Mouse (Mus musculus) limb, embryonic 13.5 days (tissue): ENCODE measurements around the gene Tubd1. TPM values are rescaled to one million over a fixed set of nuclear protein-coding genes. Genes with fewer than 3 reads are reported as not detected.
A peak's percentile ranks its signal among the peaks of the same experiment; 100 is the strongest.

ENCODE experiments used
- ATAC-seq: fragments of 200-750 bp; cut with Nextera tagmentation; 2 replicates; pipeline ENCODE4 v1.8.0; 2017; ENCODE audit warnings: low read depth, moderate number of reproducible peaks, moderate TSS enrichment; ENCODE audit not compliant: low FRiP score
- H3K27ac ChIP-seq: fragments of 300-500 bp; sonication (generic); 2 replicates; pipeline ENCODE4 v1.5.1; 2015; ENCODE audit warnings: inconsistent platforms, mild to moderate bottlenecking, moderate library complexity
- H3K27me3 ChIP-seq: fragments of 300-500 bp; sonication (generic); 2 replicates; pipeline ENCODE4 v1.6.1; 2015; ENCODE audit warnings: mild to moderate bottlenecking, inconsistent platforms
- H3K36me3 ChIP-seq: fragments of 300-500 bp; sonication (generic); 2 replicates; pipeline ENCODE4 v1.6.1; 2015; ENCODE audit warnings: inconsistent platforms, mild to moderate bottlenecking, moderate library complexity
- H3K4me1 ChIP-seq: fragments of 300-500 bp; sonication (generic); 2 replicates; pipeline ENCODE4 v1.6.1; 2015; ENCODE audit warnings: inconsistent platforms
- H3K4me2 ChIP-seq: fragments of 300-500 bp; sonication (generic); replicated peaks from 2 replicates; pipeline ENCODE4 v1.6.1; 2015; ENCODE audit warnings: inconsistent platforms, mild to moderate bottlenecking, moderate library complexity
- H3K4me3 ChIP-seq: fragments of 300-500 bp; sonication (generic); 2 replicates; pipeline ENCODE4 v1.5.1; 2015; ENCODE audit warnings: moderate library complexity, mild to moderate bottlenecking, inconsistent platforms
- H3K9ac ChIP-seq: fragments of 300-500 bp; sonication (generic); 2 replicates; pipeline ENCODE4 v1.6.1; 2015; ENCODE audit warnings: mild to moderate bottlenecking, inconsistent platforms
- H3K9me3 ChIP-seq: fragments of 300-500 bp; sonication (generic); 2 replicates; pipeline ENCODE4 v1.6.1; 2016; ENCODE audit warnings: inconsistent platforms
- WGBS: fragments of 180-500 bp; shearing (Covaris S2); methylation state at CpG from one replicate; pipeline ENCODE4 v1.1.7; 2015; 5-methylcytosine and 5-hydroxymethylcytosine counted together
- polyA plus RNA-seq: library from polyadenylated mRNA; unstranded; fragments of >200 nt; fragmentation: Nextera tagmentation; extraction: Ambion mirVana; gene quantifications from 2 replicates; pipeline ENCODE4 v1.2.1, GENCODE M21; 2015

Tubd1 gene
- polyA plus RNA-seq, 1 experiment from 2014 or later: 10.9 TPM

- 0 out of 2 replicates have a peak, but pooled peaks cover 11% of the 10 kb centered on the region for H3K4me1 ChIP-seq
- H3K4me3 ChIP-seq: no peak overlapping the region
- no peak overlapping the region for H3K27ac ChIP-seq
- H3K4me2 ChIP-seq: no peak overlapping the region
- no peaks in the 10 kb centered on the region for H3K9me3 ChIP-seq
- no peak overlapping the region for H3K9ac ChIP-seq
- H3K36me3 ChIP-seq: peaks cover 7% of the 10 kb centered on the region; the same call in 1 of the 2 replicates
- no peak for ATAC-seq
- 83% methylated on average over 9 of the region's 9 CpGs for WGBS
- H3K27me3 ChIP-seq: no peaks in the 10 kb centered on the region
Measured at GRCm38 (mm10) chr11:86580319-86581113, 35.7 kb downstream of the Tubd1 start.

GRCm38 (mm10) chr11:86581250-86581753 is 36.5 kb downstream of the Tubd1 start:
- H3K27me3 ChIP-seq: no peaks in the 10 kb centered on the region
- 62% methylated on average over 11 of the region's 11 CpGs for WGBS

GRCm38 (mm10) chr11:86581943-86582542 is 37.3 kb downstream of the Tubd1 start:
- Histone ChIP-seq H3K27me3 (no peaks in the 10 kb centered on the region), H3K4me3 (no peak overlapping the region), H3K27ac (no peak overlapping the region), H3K4me1 (peaks cover 17% of the 10 kb centered on the region), H3K9ac (no peak overlapping the region), H3K9me3 (no peaks in the 10 kb centered on the region), H3K36me3 (peaks cover 7% of the 10 kb centered on the region; the same call in 1 of the 2 replicates), H3K4me2 (no peak overlapping the region)
- 94% methylated on average over 12 of the region's 12 CpGs for WGBS
- no peak for ATAC-seq

More at GRCm38 (mm10) chr11:86581250-86581753, 36.5 kb downstream of the Tubd1 start:
- H3K27ac ChIP-seq: no peak overlapping the region
- H3K4me1 ChIP-seq: peaks cover 12% of the 10 kb centered on the region; the same call in 1 of the 2 replicates
- no peak overlapping the region for H3K4me2 ChIP-seq
- H3K9me3 ChIP-seq: no peaks in the 10 kb centered on the region
- no peak overlapping the region for H3K4me3 ChIP-seq
- no peak overlapping the region for H3K9ac ChIP-seq
- H3K36me3 ChIP-seq: peaks cover 7% of the 10 kb centered on the region; the same call in 1 of the 2 replicates
- no peak for ATAC-seq

- Histone ChIP-seq H3K4me1 (peaks cover 24% of the 10 kb centered on the region), H3K27me3 (no peaks in the 10 kb centered on the region), H3K27ac (no peak overlapping the region), H3K4me2 (no peak overlapping the region), H3K9me3 (no peaks in the 10 kb centered on the region), H3K36me3 (peaks cover 7% of the 10 kb centered on the region; the same call in 1 of the 2 replicates), H3K4me3 (no peak overlapping the region), H3K9ac (no peak overlapping the region)
- WGBS: 88% methylated on average over 7 of the region's 7 CpGs
- no peak for ATAC-seq
Measured at GRCm38 (mm10) chr11:86582543-86583260, 37.9 kb downstream of the Tubd1 start.

GRCm38 (mm10) chr11:86583313-86583825 is 38.6 kb downstream of the Tubd1 start:
- H3K27ac ChIP-seq: no peak overlapping the region
- no peak for ATAC-seq
- no peak overlapping the region for H3K4me3 ChIP-seq
- no peak overlapping the region for H3K9ac ChIP-seq
- H3K27me3 ChIP-seq: no peaks in the 10 kb centered on the region
- no peak overlapping the region for H3K4me2 ChIP-seq
- WGBS: 91% methylated on average over 3 of the region's 3 CpGs
- H3K4me1 ChIP-seq: peaks cover 30% of the 10 kb centered on the region
- H3K9me3 ChIP-seq: no peaks in the 10 kb centered on the region
- H3K36me3 ChIP-seq: peaks cover 7% of the 10 kb centered on the region; the same call in 1 of the 2 replicates

- Histone ChIP-seq H3K4me3 (no peak overlapping the region), H3K4me2 (no peak overlapping the region), H3K27me3 (no peaks in the 10 kb centered on the region), H3K27ac (no peak overlapping the region), H3K4me1 (peaks cover 22% of the 10 kb centered on the region), H3K9ac (no peak overlapping the region), H3K36me3 (peaks cover 7% of the 10 kb centered on the region; the same call in 1 of the 2 replicates), H3K9me3 (no peaks in the 10 kb centered on the region)
- 91% methylated on average over 14 of the region's 14 CpGs for WGBS
- ATAC-seq: no peak
Measured at GRCm38 (mm10) chr11:86583990-86584897, 39.5 kb downstream of the Tubd1 start.

GRCm38 (mm10) chr11:86584898-86585597 is 40.3 kb downstream of the Tubd1 start:
- WGBS: 82% methylated on average over 7 of the region's 7 CpGs
- H3K36me3 ChIP-seq: peaks cover 7% of the 10 kb centered on the region; the same call in 1 of the 2 replicates
- no peaks in the 10 kb centered on the region for H3K9me3 ChIP-seq
- ATAC-seq: no peak
- H3K27me3 ChIP-seq: no peaks in the 10 kb centered on the region
- peaks cover 20% of the 10 kb centered on the region for H3K4me1 ChIP-seq
- H3K4me3 ChIP-seq: peak overlapping the region; percentile 15; the same call in 1 of the 2 replicates
- peak overlapping the region; percentile 30; the same call in 1 of the 2 replicates for H3K4me2 ChIP-seq
- no peak overlapping the region for H3K27ac ChIP-seq
- H3K9ac ChIP-seq: no peak overlapping the region

- 0 out of 2 replicates have a peak overlapping the region, but pooled peaks have one; percentile 31 for H3K9ac ChIP-seq
- peak overlapping the region; percentile 15; the same call in 1 of the 2 replicates for H3K4me3 ChIP-seq
- no peak overlapping the region for H3K27ac ChIP-seq
Measured at GRCm38 (mm10) chr11:86585598-86585984, 40.8 kb downstream of the Tubd1 start.

GRCm38 (mm10) chr11:86586177-86586867 is 41.5 kb downstream of the Tubd1 start:
- WGBS: 18% methylated on average over 12 of the region's 12 CpGs
- no peaks in the 10 kb centered on the region for H3K27me3 ChIP-seq
- H3K27ac ChIP-seq: no peak overlapping the region

More at GRCm38 (mm10) chr11:86585598-86585984, 40.8 kb downstream of the Tubd1 start:
- H3K36me3 ChIP-seq: peaks cover 7% of the 10 kb centered on the region; the same call in 1 of the 2 replicates
- no peaks in the 10 kb centered on the region for H3K9me3 ChIP-seq
- peak overlapping the region; percentile 30 for H3K4me2 ChIP-seq
- 43% methylated on average over 3 of the region's 3 CpGs for WGBS
- no peak for ATAC-seq
- peaks cover 18% of the 10 kb centered on the region for H3K4me1 ChIP-seq
- no peaks in the 10 kb centered on the region for H3K27me3 ChIP-seq

More at GRCm38 (mm10) chr11:86586177-86586867, 41.5 kb downstream of the Tubd1 start:
- peaks cover 7% of the 10 kb centered on the region; the same call in 1 of the 2 replicates for H3K36me3 ChIP-seq
- H3K9ac ChIP-seq: peak overlapping the region; percentile 48
- no peaks in the 10 kb centered on the region for H3K9me3 ChIP-seq
- peak overlapping the region; percentile 33 for H3K4me3 ChIP-seq
- H3K4me1 ChIP-seq: peaks cover 18% of the 10 kb centered on the region
- peak overlapping the region; percentile 57 for H3K4me2 ChIP-seq
- ATAC-seq: no peak
